Mouse (Mus musculus) lung, postnatal 10 days (tissue): ENCODE measurements around the gene Lrch1.

ENCODE experiments used
- DNase-seq: peaks from one replicate; pipeline ENCODE4 v3.0.0; 2021

The Lrch1 gene

DNA sequence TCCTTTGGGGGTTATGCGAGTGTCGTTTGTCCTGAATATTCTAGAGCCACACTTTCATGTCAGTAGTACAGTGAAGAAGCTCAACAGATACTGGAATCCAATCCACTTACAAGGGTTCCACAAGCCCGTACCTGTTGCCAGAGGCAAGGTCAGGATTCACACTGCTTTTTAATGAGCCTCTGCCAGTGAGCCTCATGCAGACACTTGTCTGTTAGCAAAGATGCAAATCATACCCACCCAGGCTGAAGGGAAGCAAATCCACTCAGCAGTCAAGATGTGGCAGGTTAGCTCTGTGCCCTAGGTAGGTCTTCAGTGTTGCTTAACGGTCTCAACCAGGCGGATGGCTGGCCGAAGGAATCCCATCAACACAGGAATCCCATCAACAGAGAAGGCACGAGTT, 62.8 kb downstream of the Lrch1 start:
- DNase-seq = no peak

DNA sequence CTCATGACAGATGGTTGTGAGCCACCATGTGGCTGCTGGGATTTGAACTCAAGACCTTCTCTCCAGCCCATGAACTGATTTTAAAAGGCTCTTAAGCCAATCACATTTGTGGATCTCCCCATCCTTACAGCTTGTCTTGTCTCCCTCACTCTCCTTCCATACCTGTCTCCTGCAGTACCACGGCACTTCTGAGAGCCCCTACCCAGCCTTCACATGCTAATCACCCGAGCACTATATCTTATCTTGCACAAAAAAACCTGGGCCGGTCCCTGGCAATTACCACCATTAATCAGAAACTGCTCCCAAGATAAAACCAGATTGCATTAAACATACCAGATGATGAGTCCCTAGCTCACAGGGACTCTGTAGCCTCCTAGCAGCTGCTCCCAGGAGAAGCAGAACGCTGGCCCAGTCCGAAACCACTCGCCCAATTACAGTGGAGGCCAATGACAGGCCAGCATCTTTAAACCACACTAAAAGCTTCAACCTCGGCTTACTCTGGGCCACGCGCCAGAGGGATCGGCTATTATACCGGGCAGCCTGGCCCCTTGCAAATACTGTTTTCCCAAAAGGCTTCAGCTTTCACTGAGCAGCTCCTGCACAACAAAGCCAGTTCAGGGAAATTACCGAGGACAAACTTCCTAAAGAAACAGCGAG, 63.5 kb downstream of the Lrch1 start:
- peak; percentile 73 for DNase-seq

DNA sequence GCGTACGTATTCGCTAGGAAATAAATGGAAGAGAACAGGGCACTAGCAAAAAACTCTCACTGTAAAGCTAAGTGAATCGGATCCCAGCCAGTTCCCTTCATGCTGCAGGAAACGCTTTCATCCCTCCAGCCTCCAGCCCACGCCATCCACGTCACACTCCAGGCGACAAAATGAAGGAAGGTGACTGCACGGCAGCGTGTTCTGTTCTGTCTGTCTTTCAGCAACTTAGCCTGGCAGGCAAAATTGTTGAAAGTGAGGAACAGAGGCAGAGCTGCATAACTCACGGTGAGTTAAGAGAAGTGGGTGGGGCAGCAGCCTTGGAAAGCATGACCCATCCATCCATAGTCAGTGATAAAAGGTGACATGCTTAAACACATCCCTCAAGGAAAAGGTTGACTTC, 64.5 kb downstream of the Lrch1 start:
- no peak for DNase-seq

DNA sequence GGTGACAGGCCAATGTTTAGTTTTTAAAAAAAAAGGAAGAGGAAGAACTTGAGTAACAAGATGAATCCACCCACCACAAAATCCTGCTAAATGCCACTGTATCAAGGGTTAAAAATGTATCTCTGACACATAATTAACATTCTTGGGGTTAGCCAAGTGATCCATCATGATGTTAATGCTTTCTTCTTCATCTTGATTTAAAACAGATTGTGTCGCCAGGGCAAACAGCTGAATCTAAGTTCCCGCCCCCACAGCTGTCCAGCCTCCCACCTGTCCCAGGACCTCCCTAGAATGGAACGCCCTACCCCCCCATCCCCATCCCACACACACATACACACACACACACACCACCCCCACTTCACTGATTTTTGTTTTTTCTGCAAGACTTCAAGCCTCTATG, 64.9 kb downstream of the Lrch1 start:
- DNase-seq = no peak

DNA sequence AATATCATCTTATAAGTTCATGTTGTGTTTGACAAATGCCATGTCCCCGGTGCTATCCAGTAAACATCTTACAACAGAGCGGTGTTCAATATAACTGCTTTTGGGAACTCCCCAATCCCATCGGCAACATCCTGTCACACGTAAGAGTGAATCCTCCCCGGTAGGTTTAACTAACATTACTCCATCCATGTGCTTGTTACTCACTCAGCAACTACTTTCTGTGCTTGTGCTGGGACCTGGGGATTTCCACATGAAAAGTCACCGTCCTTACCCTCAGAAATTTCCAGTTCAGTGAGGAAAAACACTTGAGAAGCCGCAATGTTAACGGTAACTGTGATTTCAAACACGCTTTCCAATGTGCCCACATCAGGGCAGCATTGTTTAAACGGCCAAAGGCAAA, 66.8 kb downstream of the Lrch1 start:
- no peak for DNase-seq

DNA sequence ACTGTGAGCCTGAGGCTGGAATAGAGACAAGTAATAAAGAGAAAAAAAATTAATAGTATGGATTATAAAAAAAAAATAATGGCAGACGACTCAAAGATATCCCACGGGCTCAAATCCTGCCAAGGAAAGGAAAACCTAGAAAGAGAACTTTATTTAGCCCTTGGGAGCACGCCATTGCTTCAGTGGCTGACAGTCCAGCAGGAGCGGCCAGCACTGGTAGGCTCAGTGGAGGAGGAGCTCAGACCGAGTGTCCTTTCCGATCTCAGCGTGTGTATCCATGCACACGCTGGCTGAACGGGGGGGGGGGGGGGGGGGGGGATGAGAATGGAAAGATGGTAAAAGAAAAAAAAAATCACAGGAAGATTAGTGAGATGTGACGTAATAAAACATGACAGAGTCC, 68.2 kb downstream of the Lrch1 start:
- no peak for DNase-seq

DNA sequence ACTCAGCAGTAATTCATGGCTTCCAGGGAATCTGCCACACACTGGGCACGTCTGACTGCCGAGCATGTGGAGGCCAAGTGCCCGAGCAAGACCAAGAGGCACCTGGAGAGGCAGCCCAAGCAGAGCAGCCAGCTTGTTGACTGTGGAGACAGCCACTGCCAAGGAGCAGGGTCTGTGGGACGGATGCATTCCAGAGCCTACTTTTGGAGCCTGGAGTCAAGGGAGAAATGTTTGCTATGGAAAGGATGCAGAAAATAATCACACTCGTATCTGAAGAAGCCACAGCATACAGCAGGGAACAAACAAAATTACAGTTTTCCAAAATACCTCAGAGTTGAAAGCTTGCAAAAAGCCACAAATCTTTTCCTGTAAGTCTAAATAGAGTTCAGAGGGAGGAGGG, 70.4 kb downstream of the Lrch1 start:
- DNase-seq = peak; percentile 47

DNA sequence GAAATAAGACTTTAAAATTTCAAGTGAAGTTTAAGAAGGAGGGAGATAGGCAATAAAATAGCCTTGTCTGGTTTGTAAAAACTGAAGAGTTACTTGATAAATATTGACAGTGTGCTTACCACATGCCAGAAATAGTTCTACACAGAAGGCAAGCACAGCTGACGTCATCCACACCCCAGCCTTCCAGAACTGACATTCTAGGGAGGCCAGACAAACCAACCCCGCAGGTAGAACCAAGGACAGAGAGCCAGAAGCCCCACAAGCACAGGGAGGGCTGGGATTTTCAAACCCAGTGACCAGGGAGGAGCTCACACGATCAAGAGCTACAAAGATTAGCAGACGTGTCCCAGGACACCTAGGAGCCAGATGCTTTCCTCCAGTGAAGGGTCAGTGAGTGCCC, 76.5 kb downstream of the Lrch1 start:
- DNase-seq = peak; percentile 64

DNA sequence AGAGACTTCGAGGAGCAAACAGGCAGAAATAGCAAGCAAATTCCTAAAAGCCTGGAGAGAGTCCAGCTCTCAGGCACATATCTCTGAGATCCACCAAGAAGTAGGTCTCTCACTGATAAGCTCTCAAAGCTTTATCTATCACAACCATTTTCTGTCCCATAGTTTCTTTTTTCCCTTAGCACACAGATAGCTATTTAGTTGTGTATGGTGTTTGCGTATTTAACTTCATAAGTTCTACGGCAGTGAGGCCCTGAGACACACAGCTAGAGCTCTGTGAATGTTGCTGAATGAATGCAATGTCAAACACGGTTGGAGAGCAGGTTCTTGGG, 78.8 kb downstream of the Lrch1 start:
- DNase-seq = no peak

DNA sequence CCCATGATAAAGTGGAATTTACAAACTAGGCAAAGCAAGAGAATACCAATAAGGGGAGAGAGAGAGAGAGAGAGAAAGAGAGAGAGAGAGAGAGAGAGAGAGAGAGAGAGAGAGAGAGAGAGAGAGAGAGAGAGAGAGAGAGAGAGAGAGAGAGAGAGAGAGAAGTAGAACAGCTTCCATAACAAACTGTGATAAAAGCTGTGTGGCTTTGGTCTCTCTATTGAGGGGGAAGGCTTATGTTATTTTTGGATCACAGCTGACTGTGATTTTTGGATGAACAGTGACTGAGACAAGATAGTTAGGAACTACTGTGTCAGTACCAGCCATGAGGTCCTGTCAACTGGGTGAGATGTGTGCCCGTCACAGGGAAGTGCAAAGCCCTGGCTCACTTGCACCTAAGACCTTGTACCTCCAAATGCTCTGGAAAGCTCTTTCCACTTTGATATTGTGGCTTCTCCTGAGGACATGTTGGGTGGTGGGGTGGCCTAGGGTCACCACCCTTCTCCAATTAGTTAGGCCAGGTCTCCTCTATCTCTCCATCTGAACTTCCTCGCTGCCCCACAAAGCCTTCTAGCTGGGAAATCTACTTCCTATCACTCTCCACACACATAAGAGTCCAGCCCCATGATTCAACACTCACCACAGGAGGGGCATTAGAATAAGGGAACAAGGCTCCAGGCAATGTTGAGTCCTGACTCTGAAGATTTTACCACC, 79.3 kb downstream of the Lrch1 start:
- no peak for DNase-seq

DNA sequence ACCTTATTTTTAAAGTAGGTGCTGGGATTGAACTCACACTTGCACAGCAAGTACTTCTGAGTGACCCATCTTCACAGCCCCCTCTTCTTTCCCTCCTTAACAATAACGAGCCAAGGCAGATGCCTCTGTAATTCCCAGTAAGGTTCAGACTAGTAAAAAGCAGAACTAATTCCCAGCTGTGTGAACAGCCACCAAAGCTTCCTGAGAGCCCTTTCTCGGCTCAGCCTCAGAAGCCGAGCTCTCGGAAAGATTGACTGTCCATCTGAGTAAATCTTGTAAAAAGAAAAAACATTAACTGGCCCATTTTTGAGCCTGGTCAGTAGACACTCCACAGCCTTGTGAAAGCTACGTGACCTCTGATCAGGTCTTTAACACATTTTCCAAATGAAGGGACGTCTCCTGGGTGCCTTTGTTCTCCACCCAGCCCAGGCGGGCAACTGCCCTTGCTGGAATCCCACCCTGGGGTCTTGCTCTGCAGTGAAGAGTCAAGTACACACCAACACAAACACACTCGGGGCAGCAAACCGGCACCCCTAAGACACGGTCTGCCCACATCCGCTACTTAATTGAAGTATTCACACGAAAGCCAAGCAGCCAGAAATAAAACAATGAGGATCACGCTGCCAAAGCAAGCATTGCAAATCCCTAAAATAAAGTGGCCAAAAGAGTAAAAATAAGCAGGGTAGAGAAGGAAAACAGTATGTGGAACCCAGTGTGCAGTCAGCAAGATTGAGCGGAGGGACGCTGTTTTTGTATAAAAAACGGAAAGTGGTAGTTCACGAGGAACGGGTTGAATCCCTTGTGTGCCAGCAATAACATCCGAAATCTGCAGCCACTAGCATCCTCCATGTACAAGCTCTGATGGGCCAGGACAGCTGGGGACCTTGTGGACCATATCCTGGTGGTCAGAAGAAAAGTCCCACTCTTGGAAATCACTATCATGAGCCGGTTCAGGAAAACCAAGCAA, 80.3 kb downstream of the Lrch1 start:
- DNase-seq = no peak

DNA sequence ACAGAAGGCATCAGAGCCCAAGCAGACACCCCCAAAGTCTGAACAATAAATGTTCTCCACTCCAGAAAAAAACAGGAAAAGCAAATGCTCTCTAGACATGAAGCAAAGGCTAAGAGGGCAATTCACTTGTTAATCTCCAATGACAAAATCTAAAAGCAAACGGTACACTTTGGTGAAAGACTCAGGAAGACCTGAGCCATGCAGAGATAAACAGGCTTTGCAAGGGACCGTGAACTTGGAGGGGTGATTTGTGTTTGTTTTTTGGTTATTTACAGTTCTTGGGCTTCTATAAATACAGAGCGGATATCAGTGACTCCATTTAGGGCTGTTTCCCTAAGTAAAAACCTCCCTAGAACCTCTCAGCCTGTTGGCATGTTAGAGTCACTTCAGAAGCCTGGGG, 81.9 kb downstream of the Lrch1 start:
- no peak for DNase-seq

DNA sequence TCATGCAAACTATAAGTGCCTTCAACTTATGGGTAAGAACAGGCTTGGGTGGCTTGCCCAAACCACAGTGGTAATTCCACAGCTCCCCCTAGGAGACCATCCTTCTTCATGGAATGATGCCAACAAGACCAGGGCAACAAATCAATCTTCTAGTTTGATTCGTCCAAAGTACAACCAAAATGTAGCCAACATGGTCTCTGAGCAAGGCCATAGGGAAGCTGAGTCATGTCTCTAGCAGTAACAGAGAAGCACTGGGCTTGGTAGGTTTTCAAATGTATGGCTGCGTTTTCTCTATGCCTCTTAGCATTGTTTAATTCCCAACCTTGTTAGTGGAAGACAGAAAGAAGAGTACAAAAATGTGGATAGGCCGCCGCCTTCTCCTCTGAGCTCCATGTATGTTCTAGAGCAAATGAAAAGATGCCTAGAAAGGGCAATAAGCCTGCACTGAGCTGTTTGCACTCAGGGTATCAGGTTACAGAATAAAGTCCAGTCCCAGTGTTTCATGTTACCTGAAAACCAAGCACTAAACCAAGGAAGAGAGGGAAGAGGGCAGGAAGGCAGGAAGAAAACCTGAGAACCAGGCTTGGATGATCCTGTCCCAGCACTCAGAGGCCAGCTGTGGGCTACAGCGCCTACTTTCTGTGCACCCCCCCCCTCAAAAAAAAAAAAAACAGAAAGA, 82.7 kb downstream of the Lrch1 start:
- DNase-seq = no peak

DNA sequence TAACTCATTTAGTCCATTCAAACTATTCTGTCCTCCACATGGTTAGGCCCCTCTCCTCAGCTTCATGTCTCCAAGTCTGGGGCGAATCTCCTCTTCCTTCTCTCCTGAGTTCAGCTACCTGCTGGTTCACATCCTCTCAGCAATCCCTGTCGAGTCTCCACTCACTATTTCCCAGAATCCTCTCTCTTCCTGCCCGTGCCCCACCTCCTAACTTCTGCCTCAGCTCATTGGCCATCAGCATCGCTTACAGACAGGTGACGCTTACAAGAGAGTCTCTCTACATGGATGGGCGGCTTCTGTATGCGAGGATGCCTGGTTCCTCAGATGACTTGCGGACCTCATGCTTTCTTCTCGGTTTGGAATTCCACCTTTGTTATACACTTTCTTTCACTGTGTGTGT, 86.2 kb downstream of the Lrch1 start:
- no peak for DNase-seq

DNA sequence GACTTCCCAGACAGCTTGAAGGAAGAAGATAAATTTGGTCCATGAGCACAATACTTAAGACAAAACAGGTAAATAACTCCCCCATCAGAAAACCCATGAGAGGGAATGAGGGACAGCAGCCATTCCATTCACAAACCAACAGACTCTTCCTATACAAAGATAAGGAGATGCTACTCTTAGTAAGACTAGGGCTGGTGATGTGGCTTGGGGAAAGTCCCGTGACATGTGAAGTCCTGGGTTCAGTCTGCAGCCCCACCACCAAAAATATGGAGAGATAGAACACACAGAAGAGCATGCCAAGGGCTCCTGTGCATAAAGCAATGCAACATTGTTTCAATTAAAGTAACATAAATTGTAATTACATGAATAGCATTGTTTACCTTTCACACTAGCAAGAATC, 88.5 kb downstream of the Lrch1 start:
- DNase-seq = no peak

DNA sequence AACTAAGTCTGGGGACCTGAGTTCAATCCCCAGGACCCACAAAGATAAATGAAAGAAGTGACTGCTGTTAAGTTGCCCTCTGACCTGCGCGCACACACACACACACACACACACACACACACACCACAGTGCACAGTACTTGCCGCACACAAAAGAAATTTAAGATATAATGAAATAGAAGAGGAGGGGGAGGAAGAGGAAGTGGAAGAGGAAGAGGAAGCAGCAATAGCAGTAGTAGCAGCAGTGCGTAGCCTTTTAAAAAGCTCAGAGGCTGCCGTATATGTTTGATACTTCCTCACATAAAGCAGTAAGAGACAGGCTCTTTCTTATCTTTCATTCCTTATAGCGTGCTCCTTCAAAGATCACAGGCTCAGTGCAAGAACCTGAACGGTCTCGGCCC, 92.2 kb downstream of the Lrch1 start:
- no peak for DNase-seq

DNA sequence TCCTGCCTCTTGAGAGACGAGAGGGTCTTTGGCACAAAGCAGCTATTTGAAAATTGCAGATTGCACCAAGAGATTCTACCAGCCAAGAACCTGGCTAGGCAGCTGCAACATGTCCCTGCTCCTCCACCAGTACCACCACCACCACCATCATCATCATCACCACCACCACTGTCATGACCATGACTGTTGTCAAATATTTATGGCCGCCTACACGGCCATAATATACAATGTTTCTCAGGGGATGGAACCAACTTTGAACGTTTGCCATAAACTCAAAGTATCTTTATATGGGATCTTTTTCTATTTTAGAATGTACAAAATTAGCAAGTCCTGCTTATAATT, 93.9 kb downstream of the Lrch1 start:
- no peak for DNase-seq

DNA sequence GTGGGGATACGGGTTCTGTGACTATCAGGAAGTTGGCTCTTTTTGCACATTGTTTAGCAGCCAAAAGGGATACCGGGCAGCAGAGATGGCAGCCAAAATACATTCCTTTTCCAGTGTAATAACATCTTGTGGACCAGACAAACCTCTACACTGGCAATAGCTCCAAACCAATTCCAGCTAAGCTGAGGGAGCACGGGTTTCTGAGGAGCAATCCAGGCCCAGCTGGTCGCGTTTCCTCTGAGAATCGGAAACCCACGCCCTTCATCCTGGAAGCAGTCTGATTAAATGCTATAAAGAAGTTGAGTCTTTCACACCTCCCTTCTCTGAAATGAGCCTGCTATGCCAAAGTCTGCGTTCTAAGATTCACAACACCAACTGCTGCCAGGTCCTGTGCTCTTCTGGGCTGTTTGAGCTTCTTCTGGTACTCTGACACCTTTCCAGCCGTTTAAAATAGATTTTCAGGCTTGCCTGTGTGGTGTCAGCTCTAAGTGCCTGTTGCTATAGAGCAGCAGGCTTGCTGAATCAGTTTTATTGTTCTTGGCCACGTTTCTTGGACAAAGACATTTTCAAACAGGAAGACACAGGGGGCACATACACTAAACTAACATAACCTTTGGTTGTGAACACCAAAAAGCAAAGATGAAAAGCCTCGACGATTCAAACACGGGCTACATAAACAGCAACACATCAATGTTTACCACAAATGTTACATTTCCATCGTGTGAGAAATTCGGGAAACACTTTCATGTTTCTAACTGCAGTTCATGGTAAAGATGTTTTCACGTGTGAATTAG, 94.5 kb downstream of the Lrch1 start:
- DNase-seq = peak; percentile 60

DNA sequence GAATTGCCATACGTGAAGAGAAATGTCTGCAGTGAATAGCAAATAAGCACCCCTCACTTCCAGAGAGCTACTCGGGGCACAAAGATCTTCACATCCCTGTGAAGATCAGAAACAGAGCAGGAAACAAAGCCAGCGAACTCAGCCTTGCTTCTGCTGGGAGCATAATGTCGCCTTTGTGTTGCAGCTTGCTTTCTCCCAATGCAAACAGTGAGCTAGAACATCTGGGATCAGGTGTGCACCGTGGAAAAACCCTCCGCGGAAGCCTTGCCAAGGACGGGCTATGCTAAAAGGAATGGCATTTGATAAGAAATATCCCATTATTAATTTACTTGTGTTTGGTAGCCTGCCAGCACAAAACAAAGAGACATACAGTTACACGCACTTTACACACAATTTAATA, 95.8 kb downstream of the Lrch1 start:
- no peak for DNase-seq

DNA sequence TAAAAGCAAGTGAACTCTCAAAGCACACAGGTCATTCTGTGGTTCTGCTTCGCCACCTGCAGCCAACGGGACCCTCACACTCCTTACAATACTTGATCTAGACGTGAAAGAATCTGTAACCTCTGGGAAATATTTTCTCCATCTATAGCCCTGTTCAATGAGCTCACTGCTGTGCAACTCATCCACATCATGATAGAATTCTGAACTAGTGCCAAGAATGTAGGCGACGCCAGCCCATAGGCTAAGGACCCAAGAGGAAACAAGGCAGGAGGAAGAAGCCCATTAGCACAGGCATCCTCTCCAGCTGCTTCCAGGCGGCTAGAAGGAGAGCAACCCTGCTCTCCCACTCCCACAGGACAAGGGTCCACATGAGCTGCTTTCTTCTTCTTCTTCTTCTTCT, 98.7 kb downstream of the Lrch1 start:
- no peak for DNase-seq

DNA sequence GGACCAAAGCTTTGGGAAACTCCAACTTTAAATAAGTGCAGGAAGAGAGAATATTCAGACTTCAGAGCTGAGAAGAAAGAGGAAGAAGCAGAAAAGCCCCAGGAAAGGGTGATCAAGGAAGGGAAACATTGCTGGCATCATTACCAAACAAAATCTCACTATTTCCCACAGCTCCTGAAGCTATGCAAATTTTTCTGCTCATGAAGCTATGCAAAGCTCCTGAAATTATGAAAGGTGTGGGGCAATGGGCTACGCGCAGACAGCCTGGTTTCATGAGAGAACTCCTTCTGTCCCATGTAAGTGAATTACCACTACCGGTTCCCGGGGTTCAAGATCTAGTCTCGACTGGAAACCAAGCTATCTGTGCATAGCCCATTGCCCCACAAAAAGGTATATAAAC, 99.5 kb downstream of the Lrch1 start:
- no peak for DNase-seq

DNA sequence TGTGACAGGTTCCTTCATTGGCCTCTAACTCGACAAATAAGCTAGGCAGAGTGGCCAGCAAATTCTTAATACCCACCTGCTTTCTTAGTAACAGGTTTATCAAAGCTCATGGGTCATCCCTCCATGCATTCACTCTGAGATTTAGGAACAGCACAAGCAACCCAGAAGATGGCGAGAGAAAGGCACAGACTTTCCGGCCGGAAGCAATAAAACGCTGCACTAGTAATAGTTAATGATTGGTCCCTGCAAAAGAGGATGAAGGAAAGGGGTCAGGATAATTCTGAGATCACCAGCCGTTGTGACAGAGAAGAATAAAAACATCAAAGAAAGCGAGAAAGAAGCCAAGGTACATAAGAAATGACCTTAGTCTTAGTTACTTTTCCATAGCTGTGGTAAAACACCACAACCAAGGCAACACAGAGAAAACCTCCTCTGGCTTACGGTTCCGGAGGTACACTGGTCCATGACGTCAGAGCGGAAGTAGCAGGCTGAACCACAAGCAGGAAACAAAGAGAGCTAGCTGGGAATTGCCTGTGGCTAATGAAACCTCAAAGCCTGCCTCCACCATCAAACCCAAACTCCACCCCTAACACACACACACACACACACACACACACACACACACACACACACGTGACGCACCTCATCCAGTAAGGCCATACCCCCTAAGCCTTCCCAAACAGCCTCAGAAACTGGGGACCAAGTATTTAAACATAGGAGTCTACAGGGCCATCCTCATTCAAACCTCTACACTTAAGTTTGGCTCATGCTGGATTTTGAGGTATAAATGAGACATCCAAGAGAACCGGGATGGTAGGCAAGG, 100.2 kb downstream of the Lrch1 start:
- peak; percentile 37 for DNase-seq
